Mouse (Mus musculus): ENCODE measurements around the gene Psmd6.

The Psmd6 gene

GRCm38 (mm10) chr14:14063382-14063781, 57.4 kb downstream of the Psmd6 start:
- DNase-seq, result no peak

GRCm38 (mm10) chr14:14062531-14063245, 58.1 kb downstream of the Psmd6 start:
- no peak for DNase-seq

Measured in lung, postnatal 4 days (tissue).